Mouse (Mus musculus) G1E (cell line): ENCODE results near the gene Itgb3bp. TPM values are rescaled to one million over a fixed set of nuclear protein-coding genes. Genes with fewer than 3 reads are reported as not detected.

ENCODE experiments used
- ATAC-seq: 2 replicates; pipeline ENCODE4 v1.8.0; 2016; ENCODE audit warnings: mild to moderate bottlenecking; ENCODE audit not compliant: insufficient number of reproducible peaks, poor library complexity, low FRiP score, severe bottlenecking; ENCODE audit errors: extremely low read depth
- DNase-seq: peaks from one replicate; pipeline ENCODE4 v3.0.0; 2012; ENCODE audit warnings: low spot score
- H3K27me3 ChIP-seq: 2 replicates; pipeline ENCODE4 v1.6.1; 2012; ENCODE audit warnings: mild to moderate bottlenecking, low read length, inconsistent platforms; ENCODE audit not compliant: insufficient read depth
- H3K36me3 ChIP-seq: replicated peaks from 2 replicates; pipeline ENCODE3; 2012; ENCODE audit warnings: mild to moderate bottlenecking, inconsistent platforms
- H3K4me1 ChIP-seq: 2 replicates; pipeline ENCODE4 v1.6.1; 2012; ENCODE audit warnings: low read depth, low read length, inconsistent platforms, mixed read lengths; ENCODE audit not compliant: insufficient read depth
- H3K4me3 ChIP-seq: 2 replicates; pipeline ENCODE4 v1.5.1; 2012; ENCODE audit warnings: low read depth, mild to moderate bottlenecking, inconsistent platforms, low read length, moderate library complexity, mixed read lengths
- H3K9me3 ChIP-seq: replicated peaks from 2 replicates; pipeline ENCODE4 v1.6.1; 2012; ENCODE audit warnings: inconsistent platforms
- CTCF ChIP-seq: IDR thresholded peaks from 2 replicates; pipeline ENCODE4 v1.5.1; 2012; ENCODE audit warnings: low read depth, low read length, inconsistent platforms, mixed read lengths
- GATA1 ChIP-seq: IDR thresholded peaks from 2 replicates; pipeline ENCODE4 v1.6.1; 2012; ENCODE audit warnings: borderline replicate concordance, low read length, inconsistent platforms, mixed read lengths
- GATA2 ChIP-seq: IDR thresholded peaks from 2 replicates; pipeline ENCODE4 v1.6.1; 2012; ENCODE audit warnings: low read depth, low read length, inconsistent platforms, borderline replicate concordance
- POLR2AphosphoS5 ChIP-seq: IDR thresholded peaks from 2 replicates; pipeline ENCODE4 v1.6.1; 2012; ENCODE audit warnings: low read depth, low read length, inconsistent platforms; ENCODE audit not compliant: insufficient replicate concordance
- TAL1 ChIP-seq: conservative IDR thresholded peaks from 2 replicates; pipeline ENCODE4 v1.6.1; 2012; ENCODE audit warnings: low read depth, low read length, inconsistent platforms, mixed read lengths
- polyA plus RNA-seq: library from polyadenylated mRNA; stranded (reverse); fragments of >175 nt; gene quantifications from 2 replicates; pipeline ENCODE4 v1.2.3, GENCODE M21; 2012
- total RNA-seq, 2 experiments: library from RNA; stranded (forward) in 1 of 2; stranded (reverse) in 1 of 2; fragments of 200-1000 nt in 1 of 2; fragments of >200 nt in 1 of 2; fragmentation: Nextera tagmentation in 1 of 2; gene quantifications; 2 replicates each; pipeline ENCODE4 v1.2.3; 2014 to 2017

Itgb3bp gene
- total and polyA plus RNA-seq, 3 experiments = 0.79 to 39.7 (median 21.3) TPM

DNA sequence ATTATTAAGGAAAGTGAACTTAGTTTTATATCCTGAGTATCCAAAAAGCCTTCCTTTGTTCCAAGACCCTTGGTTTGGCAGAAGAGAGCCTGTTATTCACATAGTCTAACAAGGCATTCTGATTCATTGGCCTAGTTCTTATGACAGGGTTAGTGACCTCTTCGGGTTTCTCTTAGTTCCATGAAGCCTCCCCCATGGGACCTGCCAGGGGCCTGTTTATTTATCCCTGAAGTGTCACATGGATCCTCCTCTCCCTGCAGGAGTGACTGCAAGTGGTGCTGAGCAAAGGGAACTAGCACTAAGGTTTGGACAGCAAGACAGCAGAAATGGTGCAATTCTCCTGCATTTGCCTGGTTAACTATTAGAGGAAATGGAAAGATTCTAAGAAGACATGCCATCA, 156.6 kb downstream of the Itgb3bp start:
- Histone ChIP-seq H3K4me3 (no peak overlapping the region), H3K4me1 (no peaks in the 10 kb centered on the region), H3K27me3 (no peaks in the 10 kb centered on the region), H3K36me3 (peaks cover 48% of the 10 kb centered on the region), H3K9me3 (no peaks in the 10 kb centered on the region)
- TF ChIP-seq POLR2AphosphoS5 (no peak), TAL1 (no peak)
- no peak for DNase-seq
- ATAC-seq = no peak

GRCm38 (mm10) chr4:99770555-99770954, 159.1 kb downstream of the Itgb3bp start:
- no peak for TF ChIP-seq GATA2
- TF ChIP-seq POLR2AphosphoS5 = no peak
- no peak for TF ChIP-seq GATA1
- no peak for TF ChIP-seq CTCF
- TF ChIP-seq TAL1 = no peak
- Histone ChIP-seq H3K4me3 (no peak overlapping the region), H3K4me1 (no peaks in the 10 kb centered on the region), H3K36me3 (peaks cover 46% of the 10 kb centered on the region), H3K9me3 (no peaks in the 10 kb centered on the region), H3K27me3 (no peaks in the 10 kb centered on the region)
- no peak for DNase-seq
- ATAC-seq = no peak

GRCm38 (mm10) chr4:99766753-99767152, 162.9 kb downstream of the Itgb3bp start:
- ATAC-seq (no peak), DNase-seq (no peak)
- Histone ChIP-seq H3K36me3 (peaks cover 48% of the 10 kb centered on the region), H3K9me3 (no peaks in the 10 kb centered on the region), H3K4me3 (no peak overlapping the region), H3K4me1 (no peaks in the 10 kb centered on the region), H3K27me3 (no peaks in the 10 kb centered on the region)
- no peak for TF ChIP-seq GATA2
- TF ChIP-seq GATA1 = no peak
- TF ChIP-seq CTCF = no peak
- TF ChIP-seq TAL1 = no peak
- no peak for TF ChIP-seq POLR2AphosphoS5

DNA sequence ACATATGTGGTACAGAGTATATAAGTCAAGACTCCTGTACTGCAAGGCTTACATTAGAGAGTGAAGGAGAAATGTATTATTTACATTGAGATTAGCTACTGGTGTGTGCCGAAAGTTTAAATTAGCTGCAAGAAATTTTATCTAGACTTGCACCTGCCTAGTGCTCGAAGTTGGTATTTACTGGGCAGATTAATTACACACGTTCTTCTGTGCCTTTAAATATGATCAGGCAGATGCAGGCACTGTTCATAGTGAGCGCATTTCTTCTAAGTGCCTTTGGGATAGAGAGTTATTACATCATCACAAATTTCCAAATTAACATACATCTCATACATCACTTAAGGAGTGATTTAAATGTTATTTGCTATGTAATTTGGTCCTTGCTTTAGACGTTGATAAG, 163.3 kb downstream of the Itgb3bp start:
- no peak overlapping the region for H3K4me3 ChIP-seq
- H3K36me3 ChIP-seq = peaks cover 52% of the 10 kb centered on the region
- DNase-seq (no peak), ATAC-seq (no peak)
- H3K4me1 ChIP-seq = no peaks in the 10 kb centered on the region
- no peak for TF ChIP-seq GATA2
- TF ChIP-seq GATA1 = no peak
- TF ChIP-seq CTCF = no peak
- TF ChIP-seq TAL1 = no peak
- TF ChIP-seq POLR2AphosphoS5 = no peak
- H3K9me3 ChIP-seq = no peaks in the 10 kb centered on the region
- no peaks in the 10 kb centered on the region for H3K27me3 ChIP-seq

- H3K36me3 ChIP-seq = peaks cover 76% of the 10 kb centered on the region
Observed at GRCm38 (mm10) chr4:99752426-99752825, 177.2 kb downstream of the Itgb3bp start.

DNA sequence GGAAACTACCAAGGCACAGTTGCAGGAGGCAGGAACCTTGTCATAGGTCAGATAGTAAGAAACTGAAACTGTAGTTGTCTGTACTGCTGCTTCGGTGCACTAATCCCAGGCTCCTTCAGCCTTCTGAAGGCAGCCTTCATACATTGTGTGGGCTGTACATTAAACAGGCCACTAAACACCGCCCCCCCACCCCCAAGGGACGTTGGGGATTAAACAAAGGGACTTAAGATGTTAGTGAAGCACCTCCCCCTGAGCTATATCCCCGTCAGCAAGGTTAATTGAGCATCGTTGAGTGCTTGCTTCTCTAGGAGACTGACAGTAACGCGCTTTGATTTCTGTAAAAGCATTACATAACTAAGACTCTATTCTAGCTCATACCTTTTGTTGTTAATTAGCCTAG, 189.8 kb downstream of the Itgb3bp start:
- ATAC-seq (no peak), DNase-seq (no peak)
- H3K9me3 ChIP-seq = no peaks in the 10 kb centered on the region
- peaks cover 52% of the 10 kb centered on the region for H3K36me3 ChIP-seq
- H3K4me1 ChIP-seq = no peaks in the 10 kb centered on the region
- no peak for TF ChIP-seq TAL1
- TF ChIP-seq GATA1 = no peak
- TF ChIP-seq GATA2 = no peak
- no peak for TF ChIP-seq CTCF
- TF ChIP-seq POLR2AphosphoS5 = no peak
- no peaks in the 10 kb centered on the region for H3K27me3 ChIP-seq
- no peak overlapping the region for H3K4me3 ChIP-seq

More at GRCm38 (mm10) chr4:99752426-99752825, 177.2 kb downstream of the Itgb3bp start:
- no peak for ATAC-seq
- H3K4me3 ChIP-seq = no peak overlapping the region
- DNase-seq = no peak
- no peaks in the 10 kb centered on the region for H3K4me1 ChIP-seq
- H3K27me3 ChIP-seq = no peaks in the 10 kb centered on the region
- TF ChIP-seq POLR2AphosphoS5 = no peak
- no peak for TF ChIP-seq GATA1
- no peak for TF ChIP-seq GATA2
- no peak for TF ChIP-seq TAL1
- TF ChIP-seq CTCF = no peak
- no peaks in the 10 kb centered on the region for H3K9me3 ChIP-seq

- H3K27me3 ChIP-seq = no peaks in the 10 kb centered on the region
- no peaks in the 10 kb centered on the region for H3K9me3 ChIP-seq
- peaks cover 74% of the 10 kb centered on the region for H3K36me3 ChIP-seq
- peak; percentile 96 for ATAC-seq
- peak; percentile 49 for DNase-seq
- peak overlapping the region; percentile 40; the same call in 1 of the 2 replicates for H3K4me3 ChIP-seq
- TF ChIP-seq POLR2AphosphoS5 (no peak), GATA1 (no peak), CTCF (no peak), TAL1 (no peak), GATA2 (no peak)
- H3K4me1 ChIP-seq = peaks cover 28% of the 10 kb centered on the region
Observed at GRCm38 (mm10) chr4:99725914-99726451, 203.6 kb downstream of the Itgb3bp start.
